8 mouse cellular contexts compared by ENCODE assay signal in genomic region chr15:101224977-101225376, GRCm38 (mm10). TPM values are rescaled to one million over a fixed set of nuclear protein-coding genes. Genes with fewer than 3 reads are reported as not detected.
DNase-seq lines count a peak whose midpoint lies in the region; ATAC-seq lines count a peak whose summit lies in the region.

No protein-coding gene starts in this region.

- peak overlapping the region; percentile 62 for H3K9ac ChIP-seq in neural tube, embryonic 11.5 days (ENCODE audit: low read length)

- H3K36me3 ChIP-seq in neural tube, embryonic 11.5 days (ENCODE audit: control insufficient read depth, insufficient read depth, low read length): peaks cover 2% of the 10 kb centered on the region; the same call in 1 of the 2 replicates
- peaks cover 16% of the 10 kb centered on the region for H3K36me3 ChIP-seq in heart, embryonic 10.5 days
- no peaks in the 10 kb centered on the region for H3K36me3 ChIP-seq in megakaryocyte, embryonic 14.5 days (replicated peaks; ENCODE audit: low read length)

- 5% methylated on average over 14 of the region's 14 CpGs for WGBS in neural tube, embryonic 11.5 days
- WGBS in heart, embryonic 10.5 days: 4% methylated on average over 14 of the region's 14 CpGs

- H3K4me2 ChIP-seq in neural tube, embryonic 11.5 days (ENCODE audit: low read depth): peak overlapping the region; percentile 81

- no peak overlapping the region for H3K27ac ChIP-seq in neural tube, embryonic 11.5 days (ENCODE audit: low read depth, low read length)
- peak overlapping the region; percentile 90 for H3K27ac ChIP-seq in heart, embryonic 10.5 days

- peaks cover 22% of the 10 kb centered on the region for H3K4me1 ChIP-seq in neural tube, embryonic 11.5 days (ENCODE audit: control insufficient read depth, insufficient read depth, low read length)
- H3K4me1 ChIP-seq in heart, embryonic 10.5 days: peaks cover 63% of the 10 kb centered on the region
- peaks cover 48% of the 10 kb centered on the region for H3K4me1 ChIP-seq in megakaryocyte, embryonic 14.5 days

- peak; percentile 46 for DNase-seq in neural tube, embryonic 11.5 days (ENCODE audit: low spot score)
- no peak for DNase-seq in neural tube, embryonic 10.5 days (ENCODE audit: extremely low spot score, low spot score)
- DNase-seq in heart, embryonic 10.5 days (ENCODE audit: low spot score): no peak
- peak; percentile 66 for DNase-seq in kidney, postnatal 10 days
- no peak for DNase-seq in urinary bladder, postnatal 14 days (ENCODE audit: low spot score)

- no peak for ATAC-seq in neural tube, embryonic 11.5 days (ENCODE audit: insufficient read depth, low FRiP score, low TSS enrichment)
- ATAC-seq in granulocyte monocyte progenitor cell, adult 5-6 weeks (replicated peaks; ENCODE audit: poor library complexity, severe bottlenecking): no peak
- ATAC-seq in erythroid progenitor cell, adult 5-6 weeks (replicated peaks; ENCODE audit: low FRiP score, poor library complexity, severe bottlenecking): no peak

- peak overlapping the region; percentile 49 for H3K4me3 ChIP-seq in neural tube, embryonic 11.5 days (ENCODE audit: low read depth, low read length)
- peak overlapping the region; percentile 91 for H3K4me3 ChIP-seq in heart, embryonic 10.5 days
- peak overlapping the region; percentile 95 for H3K4me3 ChIP-seq in megakaryocyte, embryonic 14.5 days (replicated peaks)

- no peaks in the 10 kb centered on the region for H3K9me3 ChIP-seq in neural tube, embryonic 11.5 days (ENCODE audit: control insufficient read depth, low read length)
- no peaks in the 10 kb centered on the region for H3K9me3 ChIP-seq in heart, embryonic 10.5 days
- H3K9me3 ChIP-seq in megakaryocyte, embryonic 14.5 days: no peaks in the 10 kb centered on the region

- H3K27me3 ChIP-seq in neural tube, embryonic 11.5 days (ENCODE audit: control insufficient read depth, insufficient read depth, low read length): no peaks in the 10 kb centered on the region
- peaks cover 66% of the 10 kb centered on the region for H3K27me3 ChIP-seq in heart, embryonic 10.5 days (ENCODE audit: insufficient read depth, poor library complexity, severe bottlenecking)
- peaks cover 84% of the 10 kb centered on the region for H3K27me3 ChIP-seq in megakaryocyte, embryonic 14.5 days (replicated peaks)

RNA-seq across cellular contexts. Expression of gene Grasp, which starts 1.0 kb away (rescaled TPM):
- 6.6 TPM in 2 replicates for polyA plus RNA-seq in neural tube, embryonic 11.5 days (2014; fragmentation: Nextera tagmentation; extraction: Ambion mirVana)
- polyA plus RNA-seq in heart, embryonic 10.5 days (2016; fragmentation: Nextera tagmentation; extraction: Ambion mirVana): 3.4 and 5.0 TPM in 2 replicates
- 0.47 TPM in 1 of 2 replicates, not detected in the other for polyA plus RNA-seq in megakaryocyte, embryonic 14.5 days (2012; ENCODE audit: insufficient read depth, low replicate concordance)
- total RNA-seq in granulocyte monocyte progenitor cell, adult 5-6 weeks (2014; fragmentation: Nextera tagmentation): 3.2 and 4.1 TPM in 2 replicates
- total RNA-seq in granulocyte monocyte progenitor cell, adult 5-6 weeks (2017): 0.26 and 1.0 TPM in 2 replicates
- not detected in 2 replicates for total RNA-seq in erythroid progenitor cell, adult 5-6 weeks (2015; ENCODE audit: low replicate concordance)
- not detected in 2 replicates for total RNA-seq in erythroid progenitor cell, adult 5-6 weeks (2017; ENCODE audit: low replicate concordance)

RNA-seq across cellular contexts. Expression of gene Nr4a1, which starts 29.1 kb away (rescaled TPM):
- polyA plus RNA-seq in neural tube, embryonic 11.5 days (2014; fragmentation: Nextera tagmentation; extraction: Ambion mirVana): 3.2 and 4.4 TPM in 2 replicates
- 8.0 and 13.0 TPM in 2 replicates for polyA plus RNA-seq in heart, embryonic 10.5 days (2016; fragmentation: Nextera tagmentation; extraction: Ambion mirVana)
- 2.9 and 6.8 TPM in 2 replicates for polyA plus RNA-seq in megakaryocyte, embryonic 14.5 days (2012; ENCODE audit: insufficient read depth, low replicate concordance)
- 1.4 and 4.0 TPM in 2 replicates for total RNA-seq in granulocyte monocyte progenitor cell, adult 5-6 weeks (2014; fragmentation: Nextera tagmentation)
- 2.4 and 4.1 TPM in 2 replicates for total RNA-seq in granulocyte monocyte progenitor cell, adult 5-6 weeks (2017)
- total RNA-seq in erythroid progenitor cell, adult 5-6 weeks (2015; ENCODE audit: low replicate concordance): 2.9 and 5.0 TPM in 2 replicates
- total RNA-seq in erythroid progenitor cell, adult 5-6 weeks (2017; ENCODE audit: low replicate concordance): 1.0 and 9.4 TPM in 2 replicates

RNA-seq across cellular contexts. Expression of gene Acvr1b, which starts 51.1 kb away (rescaled TPM):
- polyA plus RNA-seq in neural tube, embryonic 11.5 days (2014; fragmentation: Nextera tagmentation; extraction: Ambion mirVana): 16.6 and 17.4 TPM in 2 replicates
- polyA plus RNA-seq in heart, embryonic 10.5 days (2016; fragmentation: Nextera tagmentation; extraction: Ambion mirVana): 5.4 and 5.6 TPM in 2 replicates
- 6.1 and 8.2 TPM in 2 replicates for polyA plus RNA-seq in megakaryocyte, embryonic 14.5 days (2012; ENCODE audit: insufficient read depth, low replicate concordance)
- 6.9 and 8.7 TPM in 2 replicates for total RNA-seq in granulocyte monocyte progenitor cell, adult 5-6 weeks (2014; fragmentation: Nextera tagmentation)
- total RNA-seq in granulocyte monocyte progenitor cell, adult 5-6 weeks (2017): 6.9 and 9.9 TPM in 2 replicates
- total RNA-seq in erythroid progenitor cell, adult 5-6 weeks (2015; ENCODE audit: low replicate concordance): 0.84 and 1.8 TPM in 2 replicates
- 1.2 and 1.4 TPM in 2 replicates for total RNA-seq in erythroid progenitor cell, adult 5-6 weeks (2017; ENCODE audit: low replicate concordance)

RNA-seq across cellular contexts. Expression of gene Atg101, which starts 59.1 kb away (rescaled TPM):
- polyA plus RNA-seq in neural tube, embryonic 11.5 days (2014; fragmentation: Nextera tagmentation; extraction: Ambion mirVana): 69.5 and 74.4 TPM in 2 replicates
- 59.5 and 77.0 TPM in 2 replicates for polyA plus RNA-seq in heart, embryonic 10.5 days (2016; fragmentation: Nextera tagmentation; extraction: Ambion mirVana)
- 36.9 and 65.9 TPM in 2 replicates for polyA plus RNA-seq in megakaryocyte, embryonic 14.5 days (2012; ENCODE audit: insufficient read depth, low replicate concordance)
- 35.3 and 36.0 TPM in 2 replicates for total RNA-seq in granulocyte monocyte progenitor cell, adult 5-6 weeks (2014; fragmentation: Nextera tagmentation)
- 51.9 and 60.6 TPM in 2 replicates for total RNA-seq in granulocyte monocyte progenitor cell, adult 5-6 weeks (2017)
- 1.4 TPM in 1 of 2 replicates, not detected in the other for total RNA-seq in erythroid progenitor cell, adult 5-6 weeks (2015; ENCODE audit: low replicate concordance)
- total RNA-seq in erythroid progenitor cell, adult 5-6 weeks (2017; ENCODE audit: low replicate concordance): 5.8 and 11.4 TPM in 2 replicates

Comparison
In these comparisons a context has a peak if more than half of its experiments do, and no peak if none do; other contexts are left out.
1. DNase-seq: peak in neural tube, embryonic 11.5 days (single experiment) and kidney, postnatal 10 days (single experiment); none in neural tube, embryonic 10.5 days (single experiment), heart, embryonic 10.5 days (single experiment) and urinary bladder, postnatal 14 days (single experiment).
2. Peak in every context shown above with its lines, with median percentiles within 50 percentile points of each other: H3K4me3 ChIP-seq.